Mouse (Mus musculus) MEL (cell line): ENCODE results near the gene Krt222.

Source experiments
- BHLHE40 ChIP-seq: IDR thresholded peaks from 2 replicates; pipeline ENCODE4 v1.6.1; 2012; ENCODE audit warnings: low read depth, mild to moderate bottlenecking, inconsistent platforms, low read length, improper control_type of control experiment, borderline replicate concordance
- CTCF ChIP-seq, 3 experiments: IDR thresholded peaks in 2 of 3; conservative IDR thresholded peaks in 1 of 3; 2 replicates each; pipeline ENCODE4 v1.5.1; 2011 to 2012; ENCODE audit warnings: low read length in 3 of 3, low read depth in 2 of 3, mild to moderate bottlenecking in 2 of 3, improper control_type of control experiment in 1 of 3, inconsistent platforms in 1 of 3, mixed read lengths in 1 of 3, moderate library complexity in 1 of 3; ENCODE audit not compliant: control insufficient read depth in 1 of 3, insufficient read depth in 1 of 3, poor library complexity in 1 of 3, severe bottlenecking in 1 of 3
- E2F4 ChIP-seq: IDR thresholded peaks from 2 replicates; pipeline ENCODE4 v1.6.1; 2011; ENCODE audit warnings: low read depth, low read length, improper control_type of control experiment, borderline replicate concordance
- EP300 ChIP-seq, 2 experiments: IDR thresholded peaks; 2 replicates each; pipeline ENCODE4 v1.6.1; 2011; ENCODE audit warnings: improper control_type of control experiment in 2 of 2, low read length in 2 of 2, low read depth in 1 of 2, mild to moderate bottlenecking in 1 of 2
- JUND ChIP-seq: IDR thresholded peaks from 2 replicates; pipeline ENCODE4 v1.6.1; 2011; ENCODE audit warnings: low read depth, mild to moderate bottlenecking, improper control_type of control experiment, low read length
- MAZ ChIP-seq: IDR thresholded peaks from 2 replicates; pipeline ENCODE4 v1.6.1; 2012; ENCODE audit warnings: low read depth, mild to moderate bottlenecking, inconsistent platforms, low read length, improper control_type of control experiment
- MEF2A ChIP-seq: IDR thresholded peaks from 2 replicates; pipeline ENCODE4 v1.6.1; 2014; ENCODE audit warnings: low read depth, mild to moderate bottlenecking, inconsistent platforms, low read length, improper control_type of control experiment; ENCODE audit not compliant: poor library complexity, insufficient replicate concordance, severe bottlenecking; ENCODE audit errors: extremely low read depth
- NRF1 ChIP-seq: IDR thresholded peaks from 2 replicates; pipeline ENCODE4 v1.6.1; 2014; ENCODE audit warnings: low read depth, mild to moderate bottlenecking, inconsistent platforms, low read length, improper control_type of control experiment, moderate library complexity; ENCODE audit not compliant: poor library complexity, insufficient read depth, severe bottlenecking
- POLR2AphosphoS2 ChIP-seq: IDR thresholded peaks from 2 replicates; pipeline ENCODE4 v1.6.1; 2011; ENCODE audit warnings: low read length, improper control_type of control experiment
- USF1 ChIP-seq: IDR thresholded peaks from 2 replicates; pipeline ENCODE4 v1.6.1; 2014; ENCODE audit warnings: low read depth, mild to moderate bottlenecking, inconsistent platforms, low read length, improper control_type of control experiment, moderate library complexity
- ZC3H11A ChIP-seq: IDR thresholded peaks from 2 replicates; pipeline ENCODE4 v1.6.1; 2012; ENCODE audit warnings: low read depth, mild to moderate bottlenecking, inconsistent platforms, low read length, improper control_type of control experiment

DNA sequence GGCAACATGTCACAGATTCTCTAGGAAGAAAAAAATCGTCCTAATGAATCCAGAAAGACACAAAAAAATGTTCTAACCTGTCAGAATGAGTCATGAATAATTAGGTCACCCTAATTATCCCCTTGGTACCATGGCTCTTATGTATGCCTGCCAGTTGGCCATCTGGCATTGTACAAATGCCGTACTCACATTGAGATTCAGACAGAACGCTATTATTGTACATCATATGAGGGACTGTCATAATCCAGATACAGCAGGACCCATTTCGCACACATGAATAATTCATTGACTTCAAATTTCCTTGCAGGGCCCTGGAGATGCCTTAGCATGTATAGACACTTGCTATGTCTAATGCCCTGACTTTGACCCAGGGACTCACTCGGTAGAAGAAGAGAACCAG lies 40.1 kb upstream of the Krt222 start:
- no peak for TF ChIP-seq BHLHE40
- TF ChIP-seq EP300 (IDR thresholded peaks at IDR 0.05; ENCODE audit: low read depth in 1 of 2, low read length in 2 of 2), result no peak
- no peak for TF ChIP-seq JUND
- TF ChIP-seq MAZ, result no peak
- no peak for TF ChIP-seq CTCF (IDR thresholded peaks at IDR 0.05 in 2 of 3, conservative IDR thresholded peaks at IDR 0.05 in 1 of 3; ENCODE audit: control insufficient read depth in 1 of 3, insufficient read depth in 1 of 3, low read depth in 2 of 3, low read length in 3 of 3, poor library complexity in 1 of 3, severe bottlenecking in 1 of 3)
- TF ChIP-seq E2F4, result no peak
- TF ChIP-seq NRF1, result no peak
- no peak for TF ChIP-seq MEF2A
- TF ChIP-seq POLR2AphosphoS2, result no peak
- TF ChIP-seq ZC3H11A, result no peak
- no peak for TF ChIP-seq USF1
